Mouse (Mus musculus) CH12.LX (cell line): ENCODE results near the gene Yap1. TPM values are rescaled to one million over a fixed set of nuclear protein-coding genes. Genes with fewer than 3 reads are reported as not detected.

ENCODE experiments used
- DNase-seq: peaks from one replicate; pipeline ENCODE4 v3.0.0-alpha.2; 2013; ENCODE audit errors: extremely low read depth
- H3K27ac ChIP-seq: 2 replicates; pipeline ENCODE4 v1.5.1; 2012; ENCODE audit warnings: low read depth, mild to moderate bottlenecking, control low read depth, moderate library complexity; ENCODE audit not compliant: insufficient read depth
- H3K27me3 ChIP-seq: replicated peaks from 2 replicates; pipeline ENCODE3; 2012; ENCODE audit warnings: inconsistent platforms
- H3K36me3 ChIP-seq, 2 experiments: replicated peaks in 1 of 2; 2 replicates each; pipeline versions ENCODE3 to v1.6.1; 2012; ENCODE audit warnings: inconsistent platforms in 1 of 2, low read length in 1 of 2, mild to moderate bottlenecking in 1 of 2, mixed read lengths in 1 of 2, moderate library complexity in 1 of 2; ENCODE audit not compliant: control insufficient read depth in 1 of 2, insufficient read depth in 1 of 2
- H3K4me1 ChIP-seq, 2 experiments: 2 replicates each; pipeline ENCODE4 v1.6.1; 2012; ENCODE audit warnings: inconsistent platforms in 1 of 2, moderate library complexity in 1 of 2; ENCODE audit not compliant: insufficient read depth in 2 of 2, control insufficient read depth in 1 of 2
- H3K4me2 ChIP-seq: 2 replicates; pipeline ENCODE4 v1.6.1; 2012; ENCODE audit warnings: low read depth, mild to moderate bottlenecking, control low read depth; ENCODE audit not compliant: poor library complexity, insufficient read depth, severe bottlenecking
- H3K4me3 ChIP-seq, 3 experiments: fragments of 150-350 bp in 1 of 3; sonication (generic) in 1 of 3; replicated peaks in 1 of 3; 2 replicates each; pipeline versions ENCODE3 to v1.5.1; 2011 to 2012; ENCODE audit warnings: low read depth in 2 of 3, low read length in 2 of 3, mild to moderate bottlenecking in 2 of 3, moderate library complexity in 2 of 3, control low read depth in 1 of 3, improper control_type of control experiment in 1 of 3, inconsistent platforms in 1 of 3, mixed read lengths in 1 of 3; ENCODE audit not compliant: poor library complexity in 1 of 3
- H3K79me2 ChIP-seq: replicated peaks from 2 replicates; pipeline ENCODE4 v1.6.1; 2012; ENCODE audit warnings: mild to moderate bottlenecking, moderate library complexity; ENCODE audit not compliant: control insufficient read depth, poor library complexity, insufficient read depth, severe bottlenecking; ENCODE audit errors: extremely low read depth
- H3K9ac ChIP-seq: 2 replicates; pipeline ENCODE4 v1.6.1; 2012; ENCODE audit warnings: low read depth, mild to moderate bottlenecking, control low read depth, moderate library complexity; ENCODE audit not compliant: insufficient read depth
- H3K9me3 ChIP-seq: replicated peaks from 2 replicates; pipeline ENCODE3; 2012; ENCODE audit warnings: low read length, inconsistent platforms, mixed read lengths
- BHLHE40 ChIP-seq: IDR thresholded peaks from 2 replicates; pipeline ENCODE4 v1.6.1; 2011; ENCODE audit warnings: mild to moderate bottlenecking, low read depth, low read length, improper control_type of control experiment
- CHD1 ChIP-seq: IDR thresholded peaks from 2 replicates; pipeline ENCODE4 v1.6.1; 2012; ENCODE audit warnings: low read depth, low read length, improper control_type of control experiment, inconsistent platforms
- CHD2 ChIP-seq: IDR thresholded peaks from 2 replicates; pipeline ENCODE4 v1.6.1; 2011; ENCODE audit warnings: low read length, improper control_type of control experiment
- CTCF ChIP-seq, 2 experiments: IDR thresholded peaks in 1 of 2; conservative IDR thresholded peaks in 1 of 2; 2 replicates each; pipeline ENCODE4 v1.5.1; 2011 to 2012; ENCODE audit warnings: low read depth in 2 of 2, low read length in 2 of 2, improper control_type of control experiment in 1 of 2, inconsistent platforms in 1 of 2, mild to moderate bottlenecking in 1 of 2, moderate library complexity in 1 of 2
- E2F4 ChIP-seq: IDR thresholded peaks from 2 replicates; pipeline ENCODE4 v1.6.1; 2011; ENCODE audit warnings: low read depth, low read length, improper control_type of control experiment; ENCODE audit not compliant: insufficient replicate concordance
- ELF1 ChIP-seq: IDR thresholded peaks from 2 replicates; pipeline ENCODE4 v1.6.1; 2014; ENCODE audit warnings: low read depth, mild to moderate bottlenecking, inconsistent platforms, low read length, improper control_type of control experiment
- EP300 ChIP-seq: IDR thresholded peaks from 2 replicates; pipeline ENCODE4 v1.6.1; 2011; ENCODE audit warnings: low read length, improper control_type of control experiment
- ETS1 ChIP-seq: conservative IDR thresholded peaks from 2 replicates; pipeline ENCODE4 v1.6.1; 2012; ENCODE audit warnings: low read depth, mild to moderate bottlenecking, inconsistent platforms, low read length, improper control_type of control experiment, moderate library complexity
- GABPA ChIP-seq: IDR thresholded peaks from 2 replicates; pipeline ENCODE4 v1.6.1; 2012; ENCODE audit warnings: low read depth, low read length, improper control_type of control experiment, inconsistent platforms; ENCODE audit not compliant: insufficient replicate concordance
- IRF4 ChIP-seq: IDR thresholded peaks from 2 replicates; pipeline ENCODE4 v1.6.1; 2014; ENCODE audit warnings: low read depth, mild to moderate bottlenecking, inconsistent platforms, low read length, improper control_type of control experiment
- MAZ ChIP-seq: IDR thresholded peaks from 2 replicates; pipeline ENCODE4 v1.6.1; 2012; ENCODE audit warnings: low read depth, mild to moderate bottlenecking, inconsistent platforms, low read length, improper control_type of control experiment, moderate library complexity
- MYC ChIP-seq: IDR thresholded peaks from 2 replicates; pipeline ENCODE4 v1.6.1; 2011; ENCODE audit warnings: low read depth, mild to moderate bottlenecking, improper control_type of control experiment, low read length
- NELFE ChIP-seq: IDR thresholded peaks from 2 replicates; pipeline ENCODE4 v1.6.1; 2011; ENCODE audit warnings: low read depth, low read length, improper control_type of control experiment
- NRF1 ChIP-seq: IDR thresholded peaks from 2 replicates; pipeline ENCODE4 v1.6.1; 2014; ENCODE audit warnings: low read depth, mild to moderate bottlenecking, inconsistent platforms, low read length, improper control_type of control experiment, moderate library complexity
- PAX5 ChIP-seq: IDR thresholded peaks from 2 replicates; pipeline ENCODE4 v1.6.1; 2012; ENCODE audit warnings: low read length, inconsistent platforms, mixed read lengths
- POLR2A ChIP-seq: IDR thresholded peaks from 2 replicates; pipeline ENCODE4 v1.6.1; 2011; ENCODE audit warnings: low read depth, mild to moderate bottlenecking, improper control_type of control experiment, low read length
- RAD21 ChIP-seq: IDR thresholded peaks from 2 replicates; pipeline ENCODE4 v1.6.1; 2011; ENCODE audit warnings: low read depth, mild to moderate bottlenecking, low read length, improper control_type of control experiment, moderate library complexity
- SMC3 ChIP-seq: IDR thresholded peaks from 2 replicates; pipeline ENCODE4 v1.6.1; 2011; ENCODE audit warnings: low read depth, low read length, improper control_type of control experiment
- UBTF ChIP-seq: IDR thresholded peaks from 2 replicates; pipeline ENCODE4 v1.6.1; 2012; ENCODE audit warnings: low read depth, mild to moderate bottlenecking, inconsistent platforms, low read length, improper control_type of control experiment, moderate library complexity
- USF1 ChIP-seq: IDR thresholded peaks from 2 replicates; pipeline ENCODE4 v1.6.1; 2014; ENCODE audit warnings: low read depth, mild to moderate bottlenecking, inconsistent platforms, low read length, improper control_type of control experiment
- USF2 ChIP-seq: conservative IDR thresholded peaks from 2 replicates; pipeline ENCODE4 v1.6.1; 2011; ENCODE audit warnings: low read depth, low read length, improper control_type of control experiment
- ZKSCAN1 ChIP-seq: IDR thresholded peaks from 2 replicates; pipeline ENCODE4 v1.6.1; 2012; ENCODE audit warnings: low read depth, inconsistent platforms, low read length, improper control_type of control experiment, borderline replicate concordance
- ZMIZ1 ChIP-seq: IDR thresholded peaks from 2 replicates; pipeline ENCODE4 v1.6.1; 2012; ENCODE audit warnings: low read depth, mild to moderate bottlenecking, inconsistent platforms, low read length, improper control_type of control experiment
- dilution Hi-C: fragments of 300-500 bp; cut with MboI; formaldehyde crosslinking; loops from 2 replicates; pipeline ENCODE4 v1.14.3; 2020; ENCODE audit warnings: low sequenced_read_pairs; ENCODE audit not compliant: extremely low pct_unique_long_range_greater_than_20kb, extremely low pct_ligation_motif_present
- in situ Hi-C: fragments of 300-500 bp; cut with MboI; formaldehyde crosslinking; loops from 3 replicates; pipeline ENCODE4 v1.14.3; 2019; ENCODE audit warnings: low sequenced_read_pairs, low pct_ligation_motif_present, low pct_unique_long_range_greater_than_20kb, mixed read lengths
- polyA plus RNA-seq: library from polyadenylated mRNA; unstranded; fragments of >175 nt; gene quantifications from 2 replicates; pipeline ENCODE4 v1.2.1, GENCODE M21; 2012; ENCODE audit warnings: low read depth; ENCODE audit not compliant: insufficient read length
- total RNA-seq, 2 experiments: library from RNA; depleted of rRNA; stranded (reverse); fragments of 300-350 nt in 1 of 2; fragments of >200 nt in 1 of 2; gene quantifications; 2 replicates each; pipeline ENCODE4 v1.2.3; 2012 to 2014

Yap1 gene
- total and polyA plus RNA-seq, 3 experiments: 0.06 TPM; not detected in 2

GRCm38 (mm10) chr9:8035546-8035945 lies 31.1 kb upstream of the Yap1 start:
- Histone ChIP-seq H3K4me1 (no peaks in the 10 kb centered on the region), H3K4me3 (no peak overlapping the region), H3K27me3 (no peaks in the 10 kb centered on the region), H3K9ac (no peak overlapping the region), H3K4me2 (no peak overlapping the region), H3K9me3 (no peaks in the 10 kb centered on the region), H3K27ac (no peak overlapping the region), H3K36me3 (no peaks in the 10 kb centered on the region), H3K79me2 (0 out of 2 replicates have a peak, but pooled peaks cover 3% of the 10 kb centered on the region)
- DNase-seq: no peak
- TF ChIP-seq CTCF (conservative IDR thresholded peaks at IDR 0.05 in 1 of 2, IDR thresholded peaks at IDR 0.05 in 1 of 2; ENCODE audit: low read depth in 2 of 2, low read length in 2 of 2) (no peak), E2F4 (no peak), CHD2 (no peak), BHLHE40 (no peak), NRF1 (no peak), GABPA (no peak), CHD1 (no peak)
- in situ Hi-C loops (no loop called here), dilution Hi-C loops (no loop called here)

DNA sequence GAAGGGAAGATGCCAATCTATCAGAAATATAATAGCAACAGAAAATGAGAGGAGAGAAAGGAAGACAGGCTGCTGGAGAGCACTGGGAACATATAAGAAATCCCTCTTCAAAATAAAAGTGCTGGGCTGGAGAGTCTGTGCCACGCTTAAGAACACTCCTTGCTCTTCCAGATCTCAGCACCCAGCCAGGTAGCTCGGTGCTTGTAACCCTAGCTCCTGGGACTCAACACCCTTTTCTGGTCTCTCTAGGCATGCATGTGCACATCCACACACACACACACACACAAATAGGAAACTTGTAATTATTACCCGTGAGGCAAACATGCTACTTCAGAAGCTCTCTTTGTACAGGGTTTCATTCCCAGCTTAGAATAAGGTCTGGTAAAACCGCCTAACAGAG lies 30.7 kb upstream of the Yap1 start:
- H3K27ac ChIP-seq: no peak overlapping the region
- H3K79me2 ChIP-seq: 0 out of 2 replicates have a peak, but pooled peaks cover 3% of the 10 kb centered on the region
- no peaks in the 10 kb centered on the region for H3K27me3 ChIP-seq
- no peaks in the 10 kb centered on the region for H3K9me3 ChIP-seq
- H3K4me2 ChIP-seq: no peak overlapping the region
- no peak overlapping the region for H3K9ac ChIP-seq
- no peak for TF ChIP-seq USF1
- no peak for TF ChIP-seq ELF1
- no peak for TF ChIP-seq ETS1
- TF ChIP-seq UBTF: no peak
- TF ChIP-seq NRF1: no peak
- TF ChIP-seq CTCF (conservative IDR thresholded peaks at IDR 0.05 in 1 of 2, IDR thresholded peaks at IDR 0.05 in 1 of 2; ENCODE audit: low read depth in 2 of 2, low read length in 2 of 2): no peak
- TF ChIP-seq RAD21: no peak
- no peak for TF ChIP-seq SMC3
- TF ChIP-seq EP300: no peak
- TF ChIP-seq PAX5: no peak
- TF ChIP-seq IRF4: no peak
- TF ChIP-seq ZMIZ1: no peak
- TF ChIP-seq MYC: no peak
- no peak for TF ChIP-seq NELFE
- no peak for TF ChIP-seq ZKSCAN1
- no peak for TF ChIP-seq USF2
- TF ChIP-seq E2F4: no peak
- no peak for TF ChIP-seq POLR2A
- no peak for TF ChIP-seq CHD2
- no peak for TF ChIP-seq MAZ
- in situ Hi-C loops (no loop called here), dilution Hi-C loops (no loop called here)
- no peaks in the 10 kb centered on the region for H3K4me1 ChIP-seq
- no peaks in the 10 kb centered on the region for H3K36me3 ChIP-seq
- no peak for DNase-seq
- no peak overlapping the region for H3K4me3 ChIP-seq
